In the genomic region with DNA sequence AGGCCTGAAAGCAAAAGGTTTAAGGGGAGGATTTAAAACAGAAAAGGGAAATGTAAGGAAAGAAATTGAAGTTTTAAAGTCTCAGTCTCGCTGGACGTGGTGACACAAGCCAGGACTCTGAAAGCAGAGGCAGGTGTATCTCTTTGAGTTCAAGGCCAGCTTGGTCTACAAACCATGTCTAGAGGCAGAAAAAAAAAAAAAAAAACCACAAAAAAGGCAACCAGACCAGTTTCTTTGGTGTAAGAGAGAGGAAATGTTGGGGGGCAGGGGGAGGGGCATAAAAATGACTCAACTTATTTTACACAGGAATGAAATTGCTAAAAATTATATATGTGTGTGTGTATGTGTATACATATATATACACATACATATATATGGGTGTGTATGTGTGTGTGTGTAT, we compare ENCODE assay signal across 9 mouse cellular contexts. TPM values are rescaled to one million over a fixed set of nuclear protein-coding genes. Genes with fewer than 3 reads are reported as not detected.
DNase-seq lines count a peak whose midpoint lies in the region; ATAC-seq lines count a peak whose summit lies in the region.
"Had no signal": no experiment of that assay in that cellular context is flagged by ENCODE, and none has a peak within 500 bp of the region (broad histone marks: within the 10 kb centered on the region; RNA-seq: fewer than 3 reads in every experiment).

No protein-coding gene starts in this region.

- intact Hi-C loops in heart, postnatal 36 days (cut with DNase I) = loop anchor here (1.0 kb wide), 1 partner anchor 42 kb away; a partner anchor contains a TSS

- H3K4me3 ChIP-seq in heart, embryonic 10.5 days = peak overlapping the region; percentile 75
- no peak overlapping the region for H3K4me3 ChIP-seq in neural tube, embryonic 12.5 days
- H3K4me3 ChIP-seq in intestine, embryonic 16.5 days (ENCODE audit: low read length) = peak overlapping the region; percentile 81
- no peak overlapping the region for H3K4me3 ChIP-seq in stomach, embryonic 16.5 days (replicated peaks; ENCODE audit: low read length)

- H3K9me3 ChIP-seq in heart, embryonic 10.5 days = no peaks in the 10 kb centered on the region
- H3K9me3 ChIP-seq in neural tube, embryonic 12.5 days = no peaks in the 10 kb centered on the region
- H3K9me3 ChIP-seq in intestine, embryonic 16.5 days (ENCODE audit: control insufficient read depth, low read length) = no peaks in the 10 kb centered on the region
- no peaks in the 10 kb centered on the region for H3K9me3 ChIP-seq in stomach, embryonic 16.5 days (replicated peaks; ENCODE audit: control insufficient read depth, low read length)

- H3K9ac ChIP-seq in neural tube, embryonic 12.5 days = no peak overlapping the region
- H3K9ac ChIP-seq in intestine, embryonic 16.5 days (ENCODE audit: low read depth, low read length) = no peak overlapping the region
- 0 out of 2 replicates have a peak overlapping the region, but pooled peaks have one; percentile 64 for H3K9ac ChIP-seq in stomach, embryonic 16.5 days (ENCODE audit: low read length)

- ATAC-seq in neural tube, embryonic 12.5 days (ENCODE audit: low FRiP score, low read depth) = no peak
- ATAC-seq in intestine, embryonic 16.5 days = no peak
- no peak for ATAC-seq in stomach, embryonic 16.5 days (ENCODE audit: insufficient read depth, low FRiP score)
- ATAC-seq: Patski had no signal

- DNase-seq in heart, embryonic 10.5 days (ENCODE audit: low spot score) = no peak
- DNase-seq in heart, postnatal 36 days = no peak
- DNase-seq in neural tube, embryonic 10.5 days (ENCODE audit: extremely low spot score, low spot score) = no peak
- DNase-seq in frontal cortex, postnatal 36 days (ENCODE audit: low spot score in 2 of 2) = no peak
- DNase-seq in urinary bladder, adult 2 months (ENCODE audit: low spot score) = no peak

- H3K27ac ChIP-seq in heart, embryonic 10.5 days = no peak overlapping the region
- no peak overlapping the region for H3K27ac ChIP-seq in neural tube, embryonic 12.5 days
- H3K27ac ChIP-seq in intestine, embryonic 16.5 days (ENCODE audit: low read length) = no peak overlapping the region
- no peak overlapping the region for H3K27ac ChIP-seq in stomach, embryonic 16.5 days (ENCODE audit: low read length)

- no peaks in the 10 kb centered on the region for H3K36me3 ChIP-seq in heart, embryonic 10.5 days
- no peaks in the 10 kb centered on the region for H3K36me3 ChIP-seq in neural tube, embryonic 12.5 days
- H3K36me3 ChIP-seq in intestine, embryonic 16.5 days (ENCODE audit: control insufficient read depth, insufficient read depth, low read length) = no peaks in the 10 kb centered on the region
- H3K36me3 ChIP-seq in stomach, embryonic 16.5 days (ENCODE audit: control insufficient read depth, insufficient read depth, low read length) = no peaks in the 10 kb centered on the region

- peaks cover 7% of the 10 kb centered on the region; the same call in 1 of the 2 replicates for H3K4me1 ChIP-seq in heart, embryonic 10.5 days
- H3K4me1 ChIP-seq in neural tube, embryonic 12.5 days = peaks cover 9% of the 10 kb centered on the region
- peaks cover 2% of the 10 kb centered on the region; the same call in 1 of the 2 replicates for H3K4me1 ChIP-seq in intestine, embryonic 16.5 days (ENCODE audit: control insufficient read depth, insufficient read depth, low read length)
- H3K4me1 ChIP-seq in stomach, embryonic 16.5 days (ENCODE audit: control insufficient read depth, insufficient read depth, low read length) = peaks cover 12% of the 10 kb centered on the region

- H3K4me2 ChIP-seq in neural tube, embryonic 12.5 days (replicated peaks) = peak overlapping the region; percentile 81
- H3K4me2 ChIP-seq in intestine, embryonic 16.5 days (ENCODE audit: low read depth, low read length) = peak overlapping the region; percentile 72
- peak overlapping the region; percentile 85 for H3K4me2 ChIP-seq in stomach, embryonic 16.5 days (ENCODE audit: low read depth, low read length)

- H3K27me3 ChIP-seq in heart, embryonic 10.5 days (ENCODE audit: insufficient read depth, poor library complexity, severe bottlenecking) = no peaks in the 10 kb centered on the region
- no peaks in the 10 kb centered on the region for H3K27me3 ChIP-seq in neural tube, embryonic 12.5 days (replicated peaks)
- no peaks in the 10 kb centered on the region for H3K27me3 ChIP-seq in intestine, embryonic 16.5 days (replicated peaks; ENCODE audit: control insufficient read depth, insufficient read depth, low read length)
- H3K27me3 ChIP-seq in stomach, embryonic 16.5 days (ENCODE audit: control insufficient read depth, insufficient read depth, low read length) = no peaks in the 10 kb centered on the region
- H3K27me3 ChIP-seq: Patski had no signal

- WGBS in heart, embryonic 10.5 days = 48% methylated on average over 2 of the region's 2 CpGs
- 60% methylated on average over 2 of the region's 2 CpGs for WGBS in neural tube, embryonic 12.5 days
- 59% methylated on average over 2 of the region's 2 CpGs for WGBS in intestine, embryonic 16.5 days
- 42% methylated on average over 2 of the region's 2 CpGs for WGBS in stomach, embryonic 16.5 days

RNA-seq across cellular contexts. Expression of a gene that starts 1.3 kb away (rescaled TPM):
- 18.3 and 21.8 TPM in 2 replicates for polyA plus RNA-seq in heart, embryonic 10.5 days (2016; fragmentation: Nextera tagmentation; extraction: Ambion mirVana)
- total RNA-seq in heart, postnatal 36 days (2021) = 10 to 100 TPM; 21.2 to 21.4 TPM
- 32.0 and 33.1 TPM in 2 replicates for polyA plus RNA-seq in neural tube, embryonic 12.5 days (2016; fragmentation: Nextera tagmentation; extraction: Ambion mirVana)
- 21.2 and 23.1 TPM in 2 replicates for polyA plus RNA-seq in intestine, embryonic 16.5 days (2015; fragmentation: Nextera tagmentation; extraction: Ambion mirVana)
- polyA plus RNA-seq in stomach, embryonic 16.5 days (2015; fragmentation: Nextera tagmentation; extraction: Ambion mirVana) = 20.9 and 21.6 TPM in 2 replicates
- 16.1 and 17.4 TPM in 2 replicates for polyA plus RNA-seq in urinary bladder, adult 2 months (2012; rRNA removed)

RNA-seq across cellular contexts. Expression of a gene that starts 42.4 kb away (rescaled TPM):
- polyA plus RNA-seq in heart, embryonic 10.5 days (2016; fragmentation: Nextera tagmentation; extraction: Ambion mirVana) = 41.8 and 44.8 TPM in 2 replicates
- 10 to 100 TPM; 13.3 to 14.5 TPM for total RNA-seq in heart, postnatal 36 days (2021)
- 32.6 and 37.0 TPM in 2 replicates for polyA plus RNA-seq in neural tube, embryonic 12.5 days (2016; fragmentation: Nextera tagmentation; extraction: Ambion mirVana)
- 23.7 and 23.8 TPM in 2 replicates for polyA plus RNA-seq in intestine, embryonic 16.5 days (2015; fragmentation: Nextera tagmentation; extraction: Ambion mirVana)
- 28.8 and 30.8 TPM in 2 replicates for polyA plus RNA-seq in stomach, embryonic 16.5 days (2015; fragmentation: Nextera tagmentation; extraction: Ambion mirVana)
- polyA plus RNA-seq in urinary bladder, adult 2 months (2012; rRNA removed) = 15.8 and 19.3 TPM in 2 replicates

Comparison
In these comparisons a context has a peak if more than half of its experiments do, and no peak if none do; other contexts are left out.
1. H3K4me3 ChIP-seq: peak in heart, embryonic 10.5 days (single experiment) and intestine, embryonic 16.5 days (single experiment); none in neural tube, embryonic 12.5 days (single experiment) and stomach, embryonic 16.5 days (single experiment).
2. Peak in every context shown above with its lines, with median percentiles within 50 percentile points of each other: H3K4me2 ChIP-seq.